Mouse (Mus musculus): ENCODE measurements at regions not wholly inside any gene's neighbourhood (a gene's known extent, or its start where the extent isn't known, plus 50 kb on each side); places are given as distances from the start of the nearest gene placed in this dataset.

DNA sequence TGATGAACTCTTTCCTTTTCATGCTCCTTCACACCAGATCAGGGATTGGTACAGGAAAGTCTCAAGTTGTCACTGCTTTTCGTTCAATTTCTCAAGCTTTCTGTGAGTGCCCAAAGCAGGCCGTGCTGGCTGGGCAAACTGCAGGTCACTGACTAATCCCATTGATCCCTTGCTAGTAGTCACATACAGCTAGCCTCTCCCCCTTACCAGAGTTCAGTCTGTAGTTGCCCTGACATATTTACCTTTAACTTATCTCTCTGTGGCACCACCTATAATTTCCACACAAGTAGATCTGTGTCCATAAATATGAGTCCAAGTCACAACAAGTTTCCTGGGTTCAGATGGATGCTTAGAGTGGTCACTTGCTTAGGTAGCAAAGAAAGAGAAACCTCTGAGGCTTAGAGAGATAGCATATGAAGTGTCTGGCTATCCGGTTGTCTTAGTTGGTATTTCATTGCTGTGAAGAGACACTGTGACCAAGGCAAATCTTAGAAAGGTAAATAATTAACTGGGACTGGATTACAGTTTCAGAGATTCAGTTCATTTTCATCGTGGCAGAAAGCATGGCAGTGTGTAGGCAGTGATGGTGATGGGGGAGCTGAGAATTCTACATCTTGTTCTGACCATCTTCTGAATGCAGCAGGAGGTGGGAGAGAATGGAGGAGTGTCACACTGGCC is 362.8 kb upstream of the Pcsk5 start:
- no peak for DNase-seq

- DNase-seq, result no peak
These were observed 351.8 kb upstream of the Pcsk5 start for GRCm38 (mm10) chr19:18189102-18189742.

DNA sequence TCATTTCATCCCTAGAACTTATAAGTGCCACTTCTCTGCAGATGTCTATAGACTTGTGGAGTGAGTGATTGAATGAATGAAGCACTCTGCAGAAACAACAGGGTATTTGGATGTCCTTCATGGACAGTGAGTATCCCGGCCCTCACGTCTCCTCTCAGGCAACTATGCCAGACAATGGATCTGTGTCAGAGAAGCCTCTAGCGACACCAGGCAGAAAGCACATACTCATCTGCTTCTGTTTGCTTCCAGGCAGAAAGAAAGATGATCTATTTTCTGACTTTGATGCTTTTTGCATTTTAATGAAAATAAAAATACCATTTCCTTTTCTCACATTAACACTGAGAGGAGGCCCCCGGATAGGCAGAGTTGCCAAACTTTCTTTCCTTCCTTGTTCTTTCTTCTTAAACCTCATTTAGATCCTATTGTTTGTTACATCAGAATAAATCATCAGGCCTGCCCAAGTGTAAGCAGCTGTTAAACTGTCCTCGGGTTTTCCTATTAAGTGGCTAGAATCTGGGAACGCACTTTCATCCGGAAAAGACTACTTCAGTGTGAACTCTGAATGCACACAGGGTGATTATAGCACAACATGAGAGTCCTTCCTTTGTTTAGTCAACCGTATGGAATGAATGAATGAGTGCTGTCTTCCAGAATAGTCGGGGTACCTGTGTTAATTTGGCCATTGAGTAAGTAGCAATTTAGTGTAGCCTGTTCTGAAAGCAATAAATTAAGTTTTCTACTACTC is 350.9 kb upstream of the Pcsk5 start:
- no peak for DNase-seq

GRCm38 (mm10) chr19:18185767-18186554 is 348.5 kb upstream of the Pcsk5 start:
- no peak for DNase-seq

DNA sequence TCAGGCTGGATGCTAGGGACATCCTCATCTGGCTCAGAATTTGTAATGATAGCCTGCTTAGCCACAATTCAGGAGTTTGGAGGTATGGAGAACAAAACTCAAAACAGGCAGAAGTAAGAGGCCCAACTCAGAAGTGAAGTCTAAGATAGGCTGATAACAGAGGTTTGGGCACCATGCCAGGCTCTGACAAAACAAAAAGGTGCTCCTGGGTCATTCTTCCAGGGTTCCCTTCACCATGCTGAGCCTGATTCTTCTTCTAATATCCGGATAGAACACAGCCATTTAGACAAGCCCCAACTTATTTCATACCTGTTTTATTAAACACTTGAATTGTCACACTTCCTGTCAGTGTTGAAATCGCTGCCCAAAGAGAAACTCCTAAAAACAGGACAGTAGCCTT is 347.8 kb upstream of the Pcsk5 start:
- DNase-seq, result no peak

DNA sequence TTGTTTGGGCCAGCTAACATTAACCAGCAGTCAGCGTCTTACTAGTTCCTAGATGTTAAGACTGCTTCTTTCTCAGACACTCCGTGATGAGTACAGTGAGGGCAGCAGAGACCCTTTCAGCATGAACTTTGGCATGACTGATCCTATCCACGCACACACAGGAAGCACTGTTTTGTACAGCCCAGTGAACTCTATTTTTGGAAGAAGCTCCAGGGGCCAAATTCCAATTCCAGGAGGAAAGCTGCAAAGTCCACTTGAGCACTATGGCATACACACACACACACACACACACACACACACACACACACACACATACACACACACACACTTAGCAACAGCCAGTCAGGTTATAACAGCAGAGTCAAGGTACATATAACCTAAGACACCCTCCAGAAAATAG is 338.8 kb upstream of the Pcsk5 start:
- no peak for DNase-seq

GRCm38 (mm10) chr19:18146494-18146893 is 309.1 kb upstream of the Pcsk5 start:
- DNase-seq, result no peak

GRCm38 (mm10) chr19:18130936-18131335 is 293.5 kb upstream of the Pcsk5 start:
- DNase-seq, result peak; percentile 8 to 10

DNA sequence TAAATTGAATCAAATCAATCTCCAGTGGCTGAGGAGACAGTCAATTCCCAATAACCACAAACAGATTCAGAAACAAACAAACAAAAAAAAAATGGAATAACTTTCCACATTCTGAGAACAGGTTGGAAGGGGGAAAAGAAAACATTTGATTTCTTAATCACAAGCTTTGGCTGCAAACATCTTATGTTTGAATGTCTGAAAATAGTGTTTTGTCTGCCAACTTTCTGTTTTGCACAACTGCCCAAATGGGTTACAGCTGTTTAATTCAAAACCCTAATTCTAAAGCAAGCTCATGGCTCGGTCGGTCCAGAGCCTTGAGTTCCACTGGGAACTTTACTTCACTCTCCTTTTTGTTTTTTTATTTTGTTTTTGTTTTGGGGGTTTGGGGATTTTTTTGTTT is 291.4 kb upstream of the Pcsk5 start:
- peak; percentile 50 to 64 for DNase-seq

DNA sequence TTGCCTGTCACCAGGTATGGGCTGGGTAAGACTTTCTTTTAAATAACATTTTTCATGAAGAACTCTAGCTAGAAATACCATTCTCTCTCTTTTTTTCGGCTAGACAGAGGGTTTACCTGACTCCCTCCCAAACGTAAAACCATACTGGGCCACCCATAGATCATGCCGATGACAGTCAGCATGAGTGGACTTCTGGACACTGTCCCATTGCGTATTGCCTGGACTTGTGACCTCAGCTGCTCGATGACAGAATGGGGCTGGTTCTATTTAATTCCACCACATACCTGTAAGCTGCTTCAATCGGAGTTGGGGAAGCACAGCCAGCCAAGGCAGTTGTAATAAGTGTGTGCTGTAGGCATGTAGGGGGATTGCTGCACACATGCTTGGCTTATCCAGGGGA is 268.8 kb upstream of the Pcsk5 start:
- no peak for DNase-seq

DNA sequence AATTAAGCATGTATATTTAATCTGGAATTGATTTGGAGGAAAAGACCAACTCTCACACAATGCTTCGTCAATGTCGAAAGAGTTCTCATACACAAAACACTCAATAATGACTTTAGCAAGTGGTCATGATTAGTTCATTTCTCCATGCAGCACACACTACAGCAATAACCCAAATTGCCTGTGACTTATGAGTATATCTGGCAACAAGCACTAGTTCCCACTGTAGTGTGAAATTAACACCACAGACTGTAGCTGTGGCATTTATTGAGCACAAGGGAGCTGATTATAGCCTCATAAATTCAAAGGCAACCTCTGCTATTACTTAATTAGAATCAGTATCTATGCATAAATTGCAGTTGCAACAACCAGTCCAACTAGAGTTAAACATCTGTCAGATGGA is 267.2 kb upstream of the Pcsk5 start:
- DNase-seq, result no peak

GRCm38 (mm10) chr19:18101423-18102341 is 264.2 kb upstream of the Pcsk5 start:
- peak; percentile 7 for DNase-seq

GRCm38 (mm10) chr19:18083312-18083711 is 245.9 kb upstream of the Pcsk5 start:
- DNase-seq, result no peak

DNA sequence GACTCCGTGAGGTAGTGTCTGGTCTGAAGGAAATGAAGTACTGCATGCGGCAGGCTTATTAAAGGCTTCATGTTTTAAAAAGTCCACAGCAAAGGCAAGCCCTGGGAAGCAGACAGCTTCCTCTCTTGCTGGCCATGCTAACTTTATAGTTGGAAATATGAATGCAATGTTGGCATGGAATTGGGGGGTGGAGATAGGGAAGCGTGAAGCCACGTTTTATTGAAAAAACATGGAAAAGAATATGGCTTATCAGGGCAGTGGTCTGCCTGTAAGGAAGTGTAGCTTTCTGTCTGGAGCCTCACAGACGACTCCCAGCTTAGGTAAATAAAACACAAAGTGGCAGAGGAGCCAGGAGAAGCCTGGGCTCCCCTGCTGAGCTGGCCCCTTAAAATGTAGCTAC is 231.5 kb upstream of the Pcsk5 start:
- no peak for DNase-seq

- no peak for DNase-seq
These were observed 230.5 kb upstream of the Pcsk5 start for GRCm38 (mm10) chr19:18067855-18068494.

- DNase-seq, result no peak
These were observed 219.9 kb upstream of the Pcsk5 start for GRCm38 (mm10) chr19:18057256-18057890.

GRCm38 (mm10) chr19:18056414-18057254 is 219.2 kb upstream of the Pcsk5 start:
- DNase-seq, result no peak

GRCm38 (mm10) chr19:18050353-18050752 is 212.9 kb upstream of the Pcsk5 start:
- DNase-seq, result peak in 1 of 2 experiments; percentile 6

DNA sequence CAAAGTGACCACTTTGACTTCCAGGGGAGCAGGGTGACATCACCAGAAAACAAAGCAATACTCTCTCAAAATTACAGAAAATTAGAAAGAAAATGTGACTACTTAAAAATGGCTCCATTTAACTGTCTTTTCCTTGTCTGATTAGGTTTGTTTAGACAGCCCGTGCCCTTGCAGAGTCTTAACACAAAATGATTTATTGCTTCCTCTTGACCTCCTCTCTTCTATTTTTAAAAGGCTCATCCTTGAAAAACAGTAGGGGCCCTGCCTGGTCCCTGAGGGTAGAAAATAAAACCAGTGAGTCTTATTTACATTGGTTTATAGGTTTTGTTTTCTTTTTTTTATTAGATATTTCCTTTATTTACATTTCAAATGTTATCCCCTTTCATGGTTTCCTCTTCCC is 196.8 kb upstream of the Pcsk5 start:
- no peak for DNase-seq

GRCm38 (mm10) chr19:18033599-18033998 is 196.2 kb upstream of the Pcsk5 start:
- no peak for DNase-seq
